Mouse (Mus musculus) thymus, adult 2 months (tissue): ENCODE measurements around the gene Echdc3.

ENCODE experiments used
- CTCF ChIP-seq: fragments of 200-500 bp; IDR thresholded peaks from 2 replicates; pipeline ENCODE4 v1.5.1; 2012; ENCODE audit warnings: mild to moderate bottlenecking, control low read depth, low read length, moderate library complexity, borderline replicate concordance; ENCODE audit not compliant: control insufficient read depth, poor library complexity, insufficient read depth; ENCODE audit errors: extremely low read depth
- POLR2A ChIP-seq: fragments of 200-500 bp; IDR thresholded peaks from 2 replicates; pipeline ENCODE4 v1.6.1; 2012; ENCODE audit warnings: mild to moderate bottlenecking, low read length, control low read depth, moderate library complexity; ENCODE audit not compliant: control insufficient read depth, poor library complexity, insufficient read depth; ENCODE audit errors: extremely low read depth

DNA sequence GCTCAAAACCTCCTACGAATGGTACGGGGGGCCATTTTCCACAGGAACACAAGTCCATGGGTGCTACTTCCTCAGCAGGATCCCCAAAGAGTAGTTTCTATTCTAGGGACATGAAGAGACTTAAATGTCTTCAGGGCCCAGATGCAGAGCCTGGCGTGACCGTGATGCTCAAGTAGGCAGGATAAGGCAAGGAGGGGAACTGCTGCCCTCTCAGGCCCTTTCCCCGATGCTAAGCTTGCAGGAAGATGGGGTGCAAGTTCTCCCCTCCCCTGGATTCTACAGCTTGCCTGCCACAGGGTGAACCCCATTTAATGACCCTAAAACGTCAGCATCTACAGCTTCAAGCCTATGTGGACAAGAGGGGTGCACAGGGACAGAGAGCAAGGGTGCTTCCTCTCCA is 22.8 kb downstream of the Echdc3 start:
- TF ChIP-seq POLR2A (no peak), CTCF (no peak)
